Mouse (Mus musculus): ENCODE results near the gene Sult2b1. TPM values are rescaled to one million over a fixed set of nuclear protein-coding genes. Genes with fewer than 3 reads are reported as not detected.

The Sult2b1 gene
- polyA plus RNA-seq, 1 experiment from 2014 or later, result 17.1 TPM

Other genes with a start within 250 kb of the Sult2b1 start
- not detected for gene Hsd17b14, start 229.8 kb downstream of the Sult2b1 start, polyA plus RNA-seq (2015; fragmentation: Illumina TruSeq; extraction: RNeasy Lipid Tissue Mini Kit (QIAGEN cat#74804); ENCODE audit: low read depth, low replicate concordance)
- 17.1 TPM for gene Bcat2, start 214.5 kb downstream of the Sult2b1 start, polyA plus RNA-seq (2015; fragmentation: Illumina TruSeq; extraction: RNeasy Lipid Tissue Mini Kit (QIAGEN cat#74804); ENCODE audit: low read depth, low replicate concordance)
- gene Fgf21, start 169.2 kb downstream of the Sult2b1 start, polyA plus RNA-seq (2015; fragmentation: Illumina TruSeq; extraction: RNeasy Lipid Tissue Mini Kit (QIAGEN cat#74804); ENCODE audit: low read depth, low replicate concordance), result not detected
- gene Fut1, start 167.4 kb downstream of the Sult2b1 start, polyA plus RNA-seq (2015; fragmentation: Illumina TruSeq; extraction: RNeasy Lipid Tissue Mini Kit (QIAGEN cat#74804); ENCODE audit: low read depth, low replicate concordance), result not detected
- gene Izumo1, start 162.9 kb downstream of the Sult2b1 start, polyA plus RNA-seq (2015; fragmentation: Illumina TruSeq; extraction: RNeasy Lipid Tissue Mini Kit (QIAGEN cat#74804); ENCODE audit: low read depth, low replicate concordance), result not detected
- 4.0 TPM for gene Rasip1, start 157.2 kb downstream of the Sult2b1 start, polyA plus RNA-seq (2015; fragmentation: Illumina TruSeq; extraction: RNeasy Lipid Tissue Mini Kit (QIAGEN cat#74804); ENCODE audit: low read depth, low replicate concordance)
- 4.0 TPM for gene Mamstr, start 144.7 kb downstream of the Sult2b1 start, polyA plus RNA-seq (2015; fragmentation: Illumina TruSeq; extraction: RNeasy Lipid Tissue Mini Kit (QIAGEN cat#74804); ENCODE audit: low read depth, low replicate concordance)
- gene Fut2, start 118.3 kb downstream of the Sult2b1 start, polyA plus RNA-seq (2015; fragmentation: Illumina TruSeq; extraction: RNeasy Lipid Tissue Mini Kit (QIAGEN cat#74804); ENCODE audit: low read depth, low replicate concordance), result 0.31 TPM
- gene Ntn5, start 100.6 kb downstream of the Sult2b1 start, polyA plus RNA-seq (2015; fragmentation: Illumina TruSeq; extraction: RNeasy Lipid Tissue Mini Kit (QIAGEN cat#74804); ENCODE audit: low read depth, low replicate concordance), result 5.4 TPM
- 1.1 TPM for gene Sec1, start 90.3 kb downstream of the Sult2b1 start, polyA plus RNA-seq (2015; fragmentation: Illumina TruSeq; extraction: RNeasy Lipid Tissue Mini Kit (QIAGEN cat#74804); ENCODE audit: low read depth, low replicate concordance)
- 234 TPM for gene Car11, start 84.8 kb downstream of the Sult2b1 start, polyA plus RNA-seq (2015; fragmentation: Illumina TruSeq; extraction: RNeasy Lipid Tissue Mini Kit (QIAGEN cat#74804); ENCODE audit: low read depth, low replicate concordance)
- 80.7 TPM for gene Dbp, start 79.6 kb downstream of the Sult2b1 start, polyA plus RNA-seq (2015; fragmentation: Illumina TruSeq; extraction: RNeasy Lipid Tissue Mini Kit (QIAGEN cat#74804); ENCODE audit: low read depth, low replicate concordance)
- gene Rpl18, start 69.2 kb downstream of the Sult2b1 start, polyA plus RNA-seq (2015; fragmentation: Illumina TruSeq; extraction: RNeasy Lipid Tissue Mini Kit (QIAGEN cat#74804); ENCODE audit: low read depth, low replicate concordance), result 458 TPM
- gene Sphk2, start 66.7 kb downstream of the Sult2b1 start, polyA plus RNA-seq (2015; fragmentation: Illumina TruSeq; extraction: RNeasy Lipid Tissue Mini Kit (QIAGEN cat#74804); ENCODE audit: low read depth, low replicate concordance), result 18.2 TPM
- not detected for gene Fam83e, start 63.5 kb downstream of the Sult2b1 start, polyA plus RNA-seq (2015; fragmentation: Illumina TruSeq; extraction: RNeasy Lipid Tissue Mini Kit (QIAGEN cat#74804); ENCODE audit: low read depth, low replicate concordance)
- gene Spaca4, start 58.9 kb downstream of the Sult2b1 start, polyA plus RNA-seq (2015; fragmentation: Illumina TruSeq; extraction: RNeasy Lipid Tissue Mini Kit (QIAGEN cat#74804); ENCODE audit: low read depth, low replicate concordance), result not detected
- gene Lmtk3, start 931 bp downstream of the Sult2b1 start, polyA plus RNA-seq (2015; fragmentation: Illumina TruSeq; extraction: RNeasy Lipid Tissue Mini Kit (QIAGEN cat#74804); ENCODE audit: low read depth, low replicate concordance), result 101 TPM
- gene Cyth2, start 29.9 kb upstream of the Sult2b1 start, polyA plus RNA-seq (2015; fragmentation: Illumina TruSeq; extraction: RNeasy Lipid Tissue Mini Kit (QIAGEN cat#74804); ENCODE audit: low read depth, low replicate concordance), result 173 TPM
- gene Kcnj14, start 40.1 kb upstream of the Sult2b1 start, polyA plus RNA-seq (2015; fragmentation: Illumina TruSeq; extraction: RNeasy Lipid Tissue Mini Kit (QIAGEN cat#74804); ENCODE audit: low read depth, low replicate concordance), result 2.9 TPM
- gene Grwd1, start 46.3 kb upstream of the Sult2b1 start, polyA plus RNA-seq (2015; fragmentation: Illumina TruSeq; extraction: RNeasy Lipid Tissue Mini Kit (QIAGEN cat#74804); ENCODE audit: low read depth, low replicate concordance), result 15.6 TPM
- gene Kdelr1, start 88.1 kb upstream of the Sult2b1 start, polyA plus RNA-seq (2015; fragmentation: Illumina TruSeq; extraction: RNeasy Lipid Tissue Mini Kit (QIAGEN cat#74804); ENCODE audit: low read depth, low replicate concordance), result 88.2 TPM
- 7.3 TPM for gene Grin2d, start 93.7 kb upstream of the Sult2b1 start, polyA plus RNA-seq (2015; fragmentation: Illumina TruSeq; extraction: RNeasy Lipid Tissue Mini Kit (QIAGEN cat#74804); ENCODE audit: low read depth, low replicate concordance)
- gene Syngr4, start 112.0 kb upstream of the Sult2b1 start, polyA plus RNA-seq (2015; fragmentation: Illumina TruSeq; extraction: RNeasy Lipid Tissue Mini Kit (QIAGEN cat#74804); ENCODE audit: low read depth, low replicate concordance), result not detected
- 23.1 TPM for gene Tmem143, start 112.3 kb upstream of the Sult2b1 start, polyA plus RNA-seq (2015; fragmentation: Illumina TruSeq; extraction: RNeasy Lipid Tissue Mini Kit (QIAGEN cat#74804); ENCODE audit: low read depth, low replicate concordance)
- gene Emp3, start 136.7 kb upstream of the Sult2b1 start, polyA plus RNA-seq (2015; fragmentation: Illumina TruSeq; extraction: RNeasy Lipid Tissue Mini Kit (QIAGEN cat#74804); ENCODE audit: low read depth, low replicate concordance), result 3.6 TPM
- gene Ccdc114, start 139.4 kb upstream of the Sult2b1 start, polyA plus RNA-seq (2015; fragmentation: Illumina TruSeq; extraction: RNeasy Lipid Tissue Mini Kit (QIAGEN cat#74804); ENCODE audit: low read depth, low replicate concordance), result 2.9 TPM
- 1.2 TPM for gene Abcc6, start 245.6 kb upstream of the Sult2b1 start, polyA plus RNA-seq (2015; fragmentation: Illumina TruSeq; extraction: RNeasy Lipid Tissue Mini Kit (QIAGEN cat#74804); ENCODE audit: low read depth, low replicate concordance)
- 68.6 TPM for gene Nomo1, start 249.0 kb upstream of the Sult2b1 start, polyA plus RNA-seq (2015; fragmentation: Illumina TruSeq; extraction: RNeasy Lipid Tissue Mini Kit (QIAGEN cat#74804); ENCODE audit: low read depth, low replicate concordance)

Data from brain, adult 10 weeks (tissue).